Mouse (Mus musculus) adrenal gland (tissue): ENCODE results near the gene Mylk2.

ENCODE experiments used
- intact Hi-C: fragments of 180-260 bp; cut with DNase I; formaldehyde crosslinking; loops from one replicate; pipeline ENCODE4 v1.15.1; 2025
- microRNA-seq, 2 experiments: library from miRNA; unstranded; fragments of <30 nt; microRNA quantifications; one replicate each; pipeline ENCODE4; 2019

Gene Mylk2

GRCm38 (mm10) chr2:152942898-152943515 lies 31.9 kb downstream of the Mylk2 start:
- intact Hi-C loops: no loop called here

- intact Hi-C loops: no loop called here
Observed at GRCm38 (mm10) chr2:152943568-152943967, 32.4 kb downstream of the Mylk2 start.

DNA sequence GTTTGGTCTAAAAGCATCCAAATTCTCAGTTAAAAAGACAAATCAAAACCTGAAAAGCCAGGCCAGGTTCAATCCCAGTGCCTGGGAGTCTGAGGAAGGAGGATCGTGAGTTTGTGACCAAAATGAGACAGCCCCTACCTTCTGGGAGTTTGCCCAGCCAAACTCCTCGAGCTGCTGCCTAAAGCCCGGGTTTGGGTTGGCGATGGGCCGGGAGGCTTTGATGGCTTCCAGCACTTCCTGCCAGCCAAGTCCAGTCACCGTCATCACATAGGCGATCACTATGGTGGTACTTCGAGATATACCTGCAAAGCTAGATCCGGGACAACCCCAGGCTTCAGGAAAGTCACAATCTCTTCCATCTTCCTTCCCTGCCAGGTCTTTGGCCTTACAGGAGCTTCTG lies 32.9 kb downstream of the Mylk2 start:
- intact Hi-C loops: no loop called here

GRCm38 (mm10) chr2:152947098-152947497 lies 35.9 kb downstream of the Mylk2 start:
- intact Hi-C loops: no loop called here

- intact Hi-C loops: no loop called here
Observed at GRCm38 (mm10) chr2:152948438-152949020, 37.4 kb downstream of the Mylk2 start.

DNA sequence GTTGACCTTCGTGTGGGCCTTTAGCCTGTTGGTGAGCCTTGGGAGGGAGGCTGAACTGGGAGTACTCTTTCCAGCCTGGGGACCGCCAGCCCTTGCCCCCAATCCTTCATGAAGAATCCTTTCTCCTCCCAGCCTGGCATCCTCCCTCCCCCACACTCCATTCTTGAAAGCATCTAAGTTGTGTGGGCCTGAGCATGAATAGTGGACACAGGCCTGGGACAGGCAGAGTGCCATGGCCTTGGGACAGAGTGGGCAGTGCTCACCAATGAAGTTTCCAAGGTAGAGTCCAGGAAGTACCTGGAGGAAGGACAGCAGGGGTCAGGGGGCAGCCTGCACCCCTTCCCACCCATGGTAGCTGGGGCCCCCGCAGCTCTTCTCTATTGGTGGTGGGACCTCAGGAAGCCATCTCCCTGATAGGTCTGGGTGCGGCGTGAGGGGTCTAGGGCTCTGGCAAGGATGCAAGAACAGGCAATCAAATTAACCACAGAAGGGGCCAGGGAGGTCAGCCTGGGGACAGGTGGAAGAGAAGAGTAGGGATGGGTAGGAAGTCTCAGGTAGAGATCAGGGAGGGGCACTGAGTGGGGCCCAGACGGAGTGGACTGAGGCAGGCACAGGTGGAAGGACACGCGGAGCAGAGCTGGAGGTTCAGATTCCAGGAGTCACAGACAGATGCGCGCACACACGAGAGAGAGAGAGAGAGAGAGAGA lies 39.4 kb downstream of the Mylk2 start:
- intact Hi-C loops: no loop called here

- intact Hi-C loops: no loop called here
Observed at GRCm38 (mm10) chr2:152951065-152951849, 40.1 kb downstream of the Mylk2 start, which contains the start of gene Dusp15. Dusp15 (minus strand) TSS chr2:152951698.

- intact Hi-C loops: no loop called here
Observed at GRCm38 (mm10) chr2:152951850-152952720, 40.9 kb downstream of the Mylk2 start.

DNA sequence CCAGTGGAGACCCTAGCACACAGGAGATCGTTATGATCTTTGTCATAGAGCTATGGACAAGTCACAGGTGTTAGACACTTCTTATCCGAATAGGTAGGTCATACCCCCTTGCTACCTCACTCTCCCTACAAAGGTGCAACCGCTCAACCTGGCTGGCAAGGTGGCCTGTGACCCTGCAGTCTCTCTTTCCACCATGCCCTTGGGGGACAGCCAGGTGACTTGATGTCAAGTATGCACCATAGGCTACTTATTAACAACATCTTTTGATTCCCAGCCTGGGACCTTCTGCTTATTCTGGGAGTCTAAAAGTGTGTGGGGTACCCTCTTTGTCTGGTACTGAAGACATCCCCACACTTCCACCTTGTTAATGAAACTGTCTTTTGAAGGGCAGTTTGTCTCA lies 47.0 kb downstream of the Mylk2 start:
- intact Hi-C loops: no loop called here

- intact Hi-C loops: no loop called here
Observed at GRCm38 (mm10) chr2:152962091-152962793, 51.1 kb downstream of the Mylk2 start, which contains the start of gene Ttll9. Ttll9 (plus strand) TSS chr2:152962485.

GRCm38 (mm10) chr2:152965555-152965954 lies 54.4 kb downstream of the Mylk2 start:
- intact Hi-C loops: loop anchor here (5.0 kb wide), 1 partner anchor 42 kb away; no protein-coding TSS in a partner anchor

Small RNA genes lying within 50 kb of the gene (microRNA-seq; reads per million reads assigned to microRNA genes)
- gene Mir5622: 0 to 0.11 reads per million in 2 experiments
